Mouse (Mus musculus) ES-E14 (cell line): ENCODE measurements around the gene Hjurp. TPM values are rescaled to one million over a fixed set of nuclear protein-coding genes. Genes with fewer than 3 reads are reported as not detected.

Experiments
- DNase-seq: peaks from one replicate; pipeline ENCODE4 v3.0.0-alpha.2; 2013; ENCODE audit warnings: low read depth, low spot score
- H3K27ac ChIP-seq: 2 replicates; pipeline ENCODE4 v1.5.1; 2012; ENCODE audit warnings: low read depth, mild to moderate bottlenecking, low read length, moderate library complexity, mixed read lengths; ENCODE audit not compliant: poor library complexity, insufficient read depth, severe bottlenecking
- H3K36me3 ChIP-seq: 2 replicates; pipeline ENCODE4 v1.6.1; 2012; ENCODE audit warnings: mild to moderate bottlenecking, low read length, moderate library complexity, mixed read lengths; ENCODE audit not compliant: control insufficient read depth, poor library complexity, insufficient read depth, severe bottlenecking
- H3K4me1 ChIP-seq, 2 experiments: fragments of 150-350 bp in 1 of 2; sonication (generic) in 1 of 2; 2 replicates each; pipeline ENCODE4 v1.6.1; 2012; ENCODE audit warnings: low read length in 2 of 2, mild to moderate bottlenecking in 1 of 2, mixed read lengths in 1 of 2; ENCODE audit not compliant: control insufficient read depth in 2 of 2, insufficient read depth in 2 of 2, poor library complexity in 1 of 2
- H3K4me3 ChIP-seq, 2 experiments: fragments of 150-350 bp in 1 of 2; sonication (generic) in 1 of 2; 2 replicates each; pipeline ENCODE4 v1.5.1; 2012; ENCODE audit warnings: low read length in 2 of 2, low read depth in 1 of 2, mild to moderate bottlenecking in 1 of 2, mixed read lengths in 1 of 2; ENCODE audit not compliant: insufficient read depth in 1 of 2, poor library complexity in 1 of 2, severe bottlenecking in 1 of 2
- H3K9ac ChIP-seq: 2 replicates; pipeline ENCODE4 v1.6.1; 2012; ENCODE audit warnings: low read depth, mild to moderate bottlenecking, low read length, mixed read lengths; ENCODE audit not compliant: poor library complexity, insufficient read depth, severe bottlenecking
- H3K9me3 ChIP-seq: fragments of 150-350 bp; sonication (generic); 2 replicates; pipeline ENCODE4 v1.6.1; 2012; ENCODE audit warnings: low read depth, mild to moderate bottlenecking, low read length; ENCODE audit not compliant: control insufficient read depth, insufficient read depth
- CHD2 ChIP-seq: IDR thresholded peaks from 2 replicates; pipeline ENCODE4 v1.6.1; 2014; ENCODE audit warnings: mild to moderate bottlenecking, low read depth, low read length, inconsistent platforms
- HCFC1 ChIP-seq: IDR thresholded peaks from 2 replicates; pipeline ENCODE4 v1.6.1; 2012; ENCODE audit warnings: low read length, inconsistent platforms, borderline replicate concordance; ENCODE audit not compliant: insufficient read depth
- MAFK ChIP-seq: IDR thresholded peaks from 2 replicates; pipeline ENCODE4 v1.6.1; 2014; ENCODE audit warnings: mild to moderate bottlenecking, low read depth, low read length, inconsistent platforms; ENCODE audit not compliant: insufficient read depth
- ZC3H11A ChIP-seq: IDR thresholded peaks from 2 replicates; pipeline ENCODE4 v1.6.1; 2012; ENCODE audit warnings: low read depth, mild to moderate bottlenecking, inconsistent platforms, low read length, borderline replicate concordance
- ZNF384 ChIP-seq: IDR thresholded peaks from 2 replicates; pipeline ENCODE4 v1.6.1; 2012; ENCODE audit warnings: low read depth, low read length, inconsistent platforms
- in situ Hi-C, 2 experiments: fragments of 600-800 bp; cut with MboI; formaldehyde crosslinking; loops; one replicate each; pipeline ENCODE4 v1.15.1; 2025; ENCODE audit warnings: low sequenced_read_pairs in 2 of 2, inconsistent platforms in 1 of 2; ENCODE audit not compliant: unreplicated experiment in 2 of 2
- total RNA-seq: library from RNA; depleted of rRNA; stranded (reverse); fragments of 300-350 nt; gene quantifications from 2 replicates; pipeline ENCODE4 v1.2.3, GENCODE M21; 2012

Hjurp gene
- total RNA-seq, 1 experiment: 168 TPM

- no peak for DNase-seq
- H3K27ac ChIP-seq: no peak overlapping the region
- in situ Hi-C loops: no loop called here
- no peak for TF ChIP-seq ZNF384
- TF ChIP-seq CHD2: no peak
- TF ChIP-seq ZC3H11A: no peak
- no peak for TF ChIP-seq HCFC1
- TF ChIP-seq MAFK: no peak
- H3K9me3 ChIP-seq: no peaks in the 10 kb centered on the region
- H3K4me1 ChIP-seq: no peaks in the 10 kb centered on the region
- no peaks in the 10 kb centered on the region for H3K36me3 ChIP-seq
- H3K4me3 ChIP-seq: no peak overlapping the region
- no peak overlapping the region for H3K9ac ChIP-seq
Observed at GRCm38 (mm10) chr1:88233421-88234247, 43.8 kb downstream of the Hjurp start.

GRCm38 (mm10) chr1:88232664-88233380, 44.6 kb downstream of the Hjurp start:
- H3K9me3 ChIP-seq: no peaks in the 10 kb centered on the region
- no peak overlapping the region for H3K4me3 ChIP-seq
- H3K27ac ChIP-seq: no peak overlapping the region
- no peaks in the 10 kb centered on the region for H3K36me3 ChIP-seq
- TF ChIP-seq ZNF384 (no peak), HCFC1 (no peak), MAFK (no peak), ZC3H11A (no peak), CHD2 (no peak)
- H3K9ac ChIP-seq: no peak overlapping the region
- H3K4me1 ChIP-seq: no peaks in the 10 kb centered on the region
- DNase-seq: no peak
- in situ Hi-C loops: no loop called here

GRCm38 (mm10) chr1:88231803-88232499, 45.5 kb downstream of the Hjurp start:
- Histone ChIP-seq H3K4me1 (no peaks in the 10 kb centered on the region), H3K4me3 (no peak overlapping the region), H3K9ac (no peak overlapping the region), H3K36me3 (no peaks in the 10 kb centered on the region), H3K27ac (no peak overlapping the region), H3K9me3 (no peaks in the 10 kb centered on the region)
- TF ChIP-seq MAFK (no peak), HCFC1 (no peak), ZC3H11A (no peak)
- in situ Hi-C loops: no loop called here
- no peak for DNase-seq

GRCm38 (mm10) chr1:88230981-88231802, 46.2 kb downstream of the Hjurp start:
- Histone ChIP-seq H3K4me3 (no peak overlapping the region), H3K27ac (no peak overlapping the region), H3K4me1 (no peaks in the 10 kb centered on the region), H3K36me3 (no peaks in the 10 kb centered on the region), H3K9me3 (no peaks in the 10 kb centered on the region), H3K9ac (no peak overlapping the region)
- in situ Hi-C loops: no loop called here
- no peak for TF ChIP-seq HCFC1
- no peak for TF ChIP-seq ZNF384
- TF ChIP-seq CHD2: no peak
- no peak for TF ChIP-seq ZC3H11A
- DNase-seq: no peak
